Mouse (Mus musculus) limb, embryonic 14.5 days (tissue): Measurements from ENCODE around the gene Slc18a3. TPM values are rescaled to one million over a fixed set of nuclear protein-coding genes. Genes with fewer than 3 reads are reported as not detected.

Experiments used
- ATAC-seq: fragments of 200-750 bp; cut with Nextera tagmentation; 2 replicates; pipeline ENCODE4 v1.8.0; 2017; ENCODE audit warnings: low read depth, moderate number of reproducible peaks, moderate TSS enrichment; ENCODE audit not compliant: low FRiP score
- DNase-seq: peaks from one replicate; pipeline ENCODE4 v3.0.0-alpha.2; 2015; ENCODE audit warnings: low spot score
- H3K27ac ChIP-seq: fragments of 300-500 bp; sonication (generic); replicated peaks from 2 replicates; pipeline ENCODE4 v1.5.1; 2014; ENCODE audit warnings: low read depth, mild to moderate bottlenecking, low read length, moderate library complexity, mixed read lengths
- H3K27me3 ChIP-seq: fragments of 300-500 bp; sonication (generic); 2 replicates; pipeline ENCODE4 v1.6.1; 2014; ENCODE audit warnings: low read length, mixed read lengths; ENCODE audit not compliant: control insufficient read depth, insufficient read depth
- H3K36me3 ChIP-seq: fragments of 300-500 bp; sonication (generic); 2 replicates; pipeline ENCODE4 v1.6.1; 2014; ENCODE audit warnings: mild to moderate bottlenecking, low read length, moderate library complexity, mixed read lengths; ENCODE audit not compliant: control insufficient read depth, insufficient read depth
- H3K4me1 ChIP-seq: fragments of 300-500 bp; sonication (generic); 2 replicates; pipeline ENCODE4 v1.6.1; 2014; ENCODE audit warnings: antibody characterized with exemption, low read length, mixed read lengths; ENCODE audit not compliant: control insufficient read depth, insufficient read depth
- H3K4me2 ChIP-seq: fragments of 300-500 bp; sonication (generic); replicated peaks from 2 replicates; pipeline ENCODE4 v1.6.1; 2014; ENCODE audit warnings: low read depth, mild to moderate bottlenecking, low read length, moderate library complexity; ENCODE audit not compliant: severe bottlenecking
- H3K4me3 ChIP-seq: fragments of 300-500 bp; sonication (generic); replicated peaks from 2 replicates; pipeline ENCODE4 v1.5.1; 2014; ENCODE audit warnings: low read length
- H3K9ac ChIP-seq: fragments of 300-500 bp; sonication (generic); 2 replicates; pipeline ENCODE4 v1.6.1; 2014; ENCODE audit warnings: mild to moderate bottlenecking, low read depth, low read length, moderate library complexity; ENCODE audit not compliant: severe bottlenecking
- H3K9me3 ChIP-seq: fragments of 300-500 bp; sonication (generic); 2 replicates; pipeline ENCODE4 v1.6.1; 2016; ENCODE audit warnings: low read length; ENCODE audit not compliant: control insufficient read depth
- POLR2A ChIP-seq: fragments of 200-500 bp; IDR thresholded peaks from 2 replicates; pipeline ENCODE4 v1.8.0; 2012; ENCODE audit warnings: inconsistent platforms, mild to moderate bottlenecking, moderate library complexity, borderline replicate concordance; ENCODE audit not compliant: insufficient read depth, insufficient read length; ENCODE audit errors: extremely low read depth
- WGBS: fragments of 180-500 bp; shearing (Covaris S2); extraction: QIAGEN DNeasy Blood & Tissue Kit; methylation state at CpG from one replicate; pipeline ENCODE4 v1.1.7; 2014; 5-methylcytosine and 5-hydroxymethylcytosine counted together
- polyA plus RNA-seq, 2 experiments: library from polyadenylated mRNA; depleted of rRNA in 1 of 2; stranded (reverse) in 1 of 2; unstranded in 1 of 2; fragments of >200 nt; fragmentation: Nextera tagmentation in 1 of 2; extraction: Ambion mirVana in 1 of 2; gene quantifications; 2 replicates each; pipeline versions ENCODE4 v1.2.1 to v1.2.3; 2012 to 2014

Gene Slc18a3
- polyA plus RNA-seq, 2 experiments, result 0.14 TPM; not detected in 1

DNA sequence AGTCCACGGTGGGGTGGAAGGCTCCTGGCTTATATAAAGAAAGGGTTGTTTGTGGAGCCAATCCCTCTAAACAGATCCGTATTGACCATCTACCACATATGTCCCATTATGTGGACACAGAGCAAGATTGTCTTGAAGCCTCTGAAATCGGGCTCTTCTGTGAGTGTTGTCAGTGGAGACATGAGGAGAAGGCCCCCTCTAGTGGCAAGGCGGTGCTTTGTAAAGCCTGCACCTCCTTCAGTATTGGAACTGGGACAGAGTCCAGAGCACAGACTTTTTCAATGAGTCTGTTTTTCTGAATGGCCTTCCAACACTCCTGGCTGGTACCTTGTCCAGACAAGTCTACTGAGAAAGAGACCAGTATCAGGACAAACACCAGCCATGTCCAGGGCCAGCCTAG, 8.3 kb upstream of the Slc18a3 start:
- no peak for TF ChIP-seq POLR2A
- H3K27ac ChIP-seq, result no peak overlapping the region
- no peak for ATAC-seq
- H3K4me2 ChIP-seq, result no peak overlapping the region
- WGBS, result 14% methylated on average over 4 of the region's 4 CpGs
- H3K36me3 ChIP-seq, result no peaks in the 10 kb centered on the region
- H3K4me3 ChIP-seq, result no peak overlapping the region
- no peaks in the 10 kb centered on the region for H3K9me3 ChIP-seq
- H3K27me3 ChIP-seq, result no peaks in the 10 kb centered on the region
- no peaks in the 10 kb centered on the region for H3K4me1 ChIP-seq
- peak; percentile 42 for DNase-seq
- no peak overlapping the region for H3K9ac ChIP-seq

DNA sequence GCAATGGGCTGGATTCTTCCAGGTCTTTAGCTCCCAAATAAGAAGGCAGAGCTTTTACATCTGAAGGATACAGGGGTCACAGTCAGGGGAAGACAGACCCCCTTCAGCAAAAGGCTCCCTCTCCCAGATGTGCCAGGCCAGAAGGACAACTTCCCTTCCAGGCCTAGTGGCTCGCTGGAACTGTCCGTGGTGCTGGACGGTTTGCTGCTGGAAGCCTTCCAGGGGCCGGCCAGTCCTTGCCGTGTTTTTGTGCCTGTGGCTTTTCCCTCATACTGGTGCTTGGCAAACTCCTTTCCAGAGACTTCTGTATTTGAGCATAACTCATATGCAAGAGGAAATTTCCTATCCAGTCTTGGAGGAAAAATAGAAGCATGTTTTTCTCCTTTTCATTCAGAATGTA, 3.0 kb upstream of the Slc18a3 start:
- no peak for ATAC-seq
- Histone ChIP-seq H3K27me3 (peaks cover 46% of the 10 kb centered on the region), H3K36me3 (no peaks in the 10 kb centered on the region), H3K27ac (no peak overlapping the region), H3K4me1 (0 out of 2 replicates have a peak, but pooled peaks cover 5% of the 10 kb centered on the region), H3K4me3 (no peak overlapping the region), H3K4me2 (no peak overlapping the region), H3K9me3 (no peaks in the 10 kb centered on the region), H3K9ac (no peak overlapping the region)
- WGBS, result 4% methylated on average over 5 of the region's 5 CpGs
- peak; percentile 71 for DNase-seq
- TF ChIP-seq POLR2A, result no peak

GRCm38 (mm10) chr14:32465889-32466288, 1.2 kb upstream of the Slc18a3 start, which contains the start of gene Chat:
Gene Chat (minus strand): TSS chr14:32465989.
- Histone ChIP-seq H3K4me1 (0 out of 2 replicates have a peak, but pooled peaks cover 5% of the 10 kb centered on the region), H3K9ac (no peak within 1 kb of the TSS), H3K4me3 (peak within 1 kb of the TSS; percentile 37), H3K36me3 (no peaks in the 10 kb centered on the region), H3K27ac (no peak within 1 kb of the TSS), H3K27me3 (peaks cover 63% of the 10 kb centered on the region), H3K4me2 (peak within 1 kb of the TSS; percentile 60), H3K9me3 (no peaks in the 10 kb centered on the region)
- TF ChIP-seq POLR2A, result no peak
- 16% methylated on average over 13 of the region's 13 CpGs for WGBS
- DNase-seq, result no peak
- no peak for ATAC-seq

DNA sequence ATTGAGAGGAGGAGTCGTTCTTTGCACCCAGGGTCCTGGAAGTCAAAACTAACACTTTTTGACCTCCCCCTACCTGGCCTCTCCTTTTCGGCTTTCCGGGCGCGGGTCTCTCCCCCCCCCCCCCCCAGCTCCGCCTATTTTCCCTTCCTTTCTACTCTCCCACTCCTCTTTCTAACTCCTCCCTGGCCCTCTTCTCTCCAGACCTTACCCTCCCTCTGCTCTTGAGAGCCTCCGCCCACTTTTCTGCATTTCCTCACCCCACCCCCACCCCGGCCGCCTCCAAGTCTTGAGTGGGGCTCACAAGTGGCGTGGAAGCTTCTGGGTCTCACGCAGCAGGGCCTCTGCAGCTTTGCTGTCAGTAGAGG, 838 bp upstream of the Slc18a3 start:
- no peak for DNase-seq
- WGBS, result 0% methylated on average over 8 of the region's 11 CpGs
- Histone ChIP-seq H3K9ac (no peak overlapping the region), H3K36me3 (no peaks in the 10 kb centered on the region), H3K9me3 (no peaks in the 10 kb centered on the region), H3K4me2 (peak overlapping the region; percentile 60), H3K27ac (no peak overlapping the region), H3K27me3 (peaks cover 67% of the 10 kb centered on the region), H3K4me3 (peak overlapping the region; percentile 37), H3K4me1 (0 out of 2 replicates have a peak, but pooled peaks cover 5% of the 10 kb centered on the region)
- no peak for ATAC-seq
- TF ChIP-seq POLR2A, result no peak

- H3K9ac ChIP-seq, result no peak overlapping the region
- H3K27me3 ChIP-seq, result peaks cover 87% of the 10 kb centered on the region
- peak overlapping the region; percentile 37; the same call in 1 of the 2 replicates for H3K4me3 ChIP-seq
- H3K27ac ChIP-seq, result no peak overlapping the region
- ATAC-seq (no peak), DNase-seq (no peak)
- peak overlapping the region; percentile 60; the same call in 1 of the 2 replicates for H3K4me2 ChIP-seq
- 2% methylated on average over 68 of the region's 74 CpGs for WGBS
- TF ChIP-seq POLR2A, result no peak
- H3K36me3 ChIP-seq, result no peaks in the 10 kb centered on the region
- H3K4me1 ChIP-seq, result 0 out of 2 replicates have a peak, but pooled peaks cover 5% of the 10 kb centered on the region
- H3K9me3 ChIP-seq, result no peaks in the 10 kb centered on the region
These were observed 1.2 kb downstream of the Slc18a3 start for GRCm38 (mm10) chr14:32463211-32464040.

DNA sequence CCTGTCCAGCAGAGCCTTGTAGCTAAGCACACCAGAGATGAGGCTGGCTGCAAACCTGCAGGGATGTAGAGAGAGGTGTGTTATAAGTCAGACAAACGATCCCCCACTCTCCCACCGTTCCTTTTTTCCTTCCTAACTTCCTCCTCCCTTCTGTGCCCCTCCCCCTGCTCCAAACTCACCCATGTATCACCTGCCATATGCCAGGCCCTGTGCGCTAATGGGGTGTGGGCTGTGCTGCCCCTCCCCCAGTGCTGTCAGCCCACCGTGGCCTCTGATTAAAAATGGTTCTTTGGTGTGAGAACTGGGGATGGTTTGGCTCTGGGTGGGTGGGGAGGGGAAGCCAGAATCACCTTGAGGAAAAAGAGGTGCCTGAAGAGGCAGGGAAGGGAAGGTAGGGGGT, 12.1 kb downstream of the Slc18a3 start:
- 3% methylated on average over 4 of the region's 4 CpGs for WGBS
- H3K36me3 ChIP-seq, result no peaks in the 10 kb centered on the region
- ATAC-seq (no peak), DNase-seq (no peak)
- no peak overlapping the region for H3K27ac ChIP-seq
- no peak overlapping the region for H3K4me3 ChIP-seq
- no peak for TF ChIP-seq POLR2A
- no peaks in the 10 kb centered on the region for H3K9me3 ChIP-seq
- H3K4me1 ChIP-seq, result no peaks in the 10 kb centered on the region
- no peak overlapping the region for H3K9ac ChIP-seq
- no peak overlapping the region for H3K4me2 ChIP-seq
- no peaks in the 10 kb centered on the region for H3K27me3 ChIP-seq
